Mouse (Mus musculus): Measurements from ENCODE around the gene Gch1.

DNA sequence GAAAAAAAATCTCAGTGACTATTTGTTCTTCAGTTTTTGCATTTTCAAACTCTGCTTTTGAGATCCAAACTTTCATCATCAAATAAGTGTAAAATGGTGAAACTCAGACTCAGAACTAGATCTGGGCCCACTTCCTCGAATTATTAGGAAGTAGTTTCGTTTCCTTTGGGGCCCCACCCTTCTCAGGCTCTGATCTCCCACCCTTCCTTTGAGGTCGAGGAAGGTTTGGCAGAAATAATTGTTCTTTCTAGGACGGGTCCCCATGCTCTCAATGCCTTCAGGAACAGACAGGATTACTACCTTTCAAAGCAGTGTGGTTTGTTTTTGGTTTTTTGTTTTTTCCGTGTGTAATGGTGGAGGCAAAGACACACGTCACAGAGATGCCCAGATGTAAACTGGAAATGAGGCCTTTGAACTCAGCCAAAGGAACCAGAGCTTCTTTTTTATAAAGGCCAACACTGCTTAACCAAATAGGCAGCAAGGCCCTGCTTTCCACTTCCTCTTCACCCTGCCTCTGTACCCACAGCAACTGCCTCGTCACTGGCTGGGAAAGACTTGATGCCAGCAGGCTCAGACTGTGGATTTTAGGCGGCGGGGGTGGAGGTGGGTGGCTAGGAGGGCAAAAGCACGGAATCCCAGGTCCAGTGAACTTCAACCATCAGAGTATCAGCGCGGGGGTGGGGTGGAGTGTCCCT lies 1.4 kb downstream of the Gch1 start:
- TF ChIP-seq EP300 (IDR thresholded peaks at IDR 0.05) (no peak), CTCF (IDR thresholded peaks at IDR 0.05) (no peak)
